Mouse (Mus musculus): ENCODE results near the gene Mpzl2.

Gene Mpzl2

GRCm38 (mm10) chr9:45085741-45086690 lies 46.4 kb downstream of the Mpzl2 start:
- no peak for DNase-seq (ENCODE audit: low spot score)

GRCm38 (mm10) chr9:45088040-45088439 lies 48.4 kb downstream of the Mpzl2 start:
- DNase-seq (ENCODE audit: low spot score): no peak

- DNase-seq (ENCODE audit: low spot score): no peak
Measured at GRCm38 (mm10) chr9:45090811-45091210, 51.2 kb downstream of the Mpzl2 start.

GRCm38 (mm10) chr9:45092641-45093040 lies 53.0 kb downstream of the Mpzl2 start:
- DNase-seq (ENCODE audit: low spot score): no peak

GRCm38 (mm10) chr9:45095149-45095937 lies 55.7 kb downstream of the Mpzl2 start:
- no peak for DNase-seq (ENCODE audit: low spot score)

GRCm38 (mm10) chr9:45097877-45098276 lies 58.3 kb downstream of the Mpzl2 start:
- DNase-seq (ENCODE audit: low spot score): no peak

GRCm38 (mm10) chr9:45098426-45098825 lies 58.8 kb downstream of the Mpzl2 start:
- no peak for DNase-seq (ENCODE audit: low spot score)

GRCm38 (mm10) chr9:45102528-45102927 lies 62.9 kb downstream of the Mpzl2 start:
- peak; percentile 49 for DNase-seq (ENCODE audit: low spot score)

GRCm38 (mm10) chr9:45103211-45103979 lies 63.8 kb downstream of the Mpzl2 start:
- DNase-seq (ENCODE audit: low spot score): no peak

Data from embryo, embryonic 10.5 days (tissue).